Mouse (Mus musculus) MEL (cell line): ENCODE results near the gene Vps39. TPM values are rescaled to one million over a fixed set of nuclear protein-coding genes. Genes with fewer than 3 reads are reported as not detected.

ENCODE experiments used
- DNase-seq: peaks from one replicate; pipeline ENCODE4 v3.0.0; 2011; ENCODE audit warnings: low read depth, low spot score
- H3K27ac ChIP-seq: 2 replicates; pipeline ENCODE4 v1.5.1; 2012; ENCODE audit warnings: low read depth, mild to moderate bottlenecking, control low read depth, low read length, moderate library complexity; ENCODE audit not compliant: control insufficient read depth
- H3K27me3 ChIP-seq, 2 experiments: fragments of 150-350 bp in 1 of 2; sonication (generic) in 1 of 2; 2 replicates each; pipeline ENCODE4 v1.6.1; 2012; ENCODE audit warnings: low read length in 2 of 2, mild to moderate bottlenecking in 2 of 2, improper control_type of control experiment in 1 of 2, moderate library complexity in 1 of 2; ENCODE audit not compliant: insufficient read depth in 2 of 2, control insufficient read depth in 1 of 2
- H3K36me3 ChIP-seq, 2 experiments: 2 replicates each; pipeline ENCODE4 v1.6.1; 2012 to 2014; ENCODE audit warnings: low read length in 2 of 2, improper control_type of control experiment in 1 of 2, inconsistent platforms in 1 of 2, mild to moderate bottlenecking in 1 of 2; ENCODE audit not compliant: insufficient read depth in 2 of 2, control insufficient read depth in 1 of 2
- H3K4me1 ChIP-seq, 2 experiments: fragments of 150-350 bp in 1 of 2; sonication (generic) in 1 of 2; 2 replicates each; pipeline ENCODE4 v1.6.1; 2012; ENCODE audit warnings: low read length in 2 of 2, improper control_type of control experiment in 1 of 2, mild to moderate bottlenecking in 1 of 2; ENCODE audit not compliant: insufficient read depth in 2 of 2, control insufficient read depth in 1 of 2
- H3K4me3 ChIP-seq, 2 experiments: fragments of 150-350 bp in 1 of 2; sonication (generic) in 1 of 2; 2 replicates each; pipeline ENCODE4 v1.5.1; 2012; ENCODE audit warnings: low read depth in 2 of 2, low read length in 2 of 2, mild to moderate bottlenecking in 2 of 2, moderate library complexity in 2 of 2, control low read depth in 1 of 2, improper control_type of control experiment in 1 of 2; ENCODE audit not compliant: control insufficient read depth in 1 of 2, insufficient read depth in 1 of 2
- H3K79me2 ChIP-seq: 2 replicates; pipeline ENCODE4 v1.6.1; 2012; ENCODE audit warnings: mild to moderate bottlenecking, low read length, moderate library complexity; ENCODE audit not compliant: control insufficient read depth, poor library complexity, insufficient read depth
- H3K9ac ChIP-seq: 2 replicates; pipeline ENCODE4 v1.6.1; 2012; ENCODE audit warnings: low read depth, mild to moderate bottlenecking, control low read depth, low read length, moderate library complexity; ENCODE audit not compliant: control insufficient read depth, poor library complexity, severe bottlenecking
- H3K9me3 ChIP-seq: fragments of 150-350 bp; sonication (generic); replicated peaks from 2 replicates; pipeline ENCODE4 v1.6.1; 2012; ENCODE audit warnings: mild to moderate bottlenecking, low read length, improper control_type of control experiment, moderate library complexity; ENCODE audit not compliant: insufficient read depth
- BHLHE40 ChIP-seq: IDR thresholded peaks from 2 replicates; pipeline ENCODE4 v1.6.1; 2012; ENCODE audit warnings: low read depth, mild to moderate bottlenecking, inconsistent platforms, low read length, improper control_type of control experiment, borderline replicate concordance
- CHD1 ChIP-seq: IDR thresholded peaks from 2 replicates; pipeline ENCODE4 v1.6.1; 2012; ENCODE audit warnings: low read depth, mild to moderate bottlenecking, inconsistent platforms, low read length, improper control_type of control experiment
- CHD2 ChIP-seq: IDR thresholded peaks from 2 replicates; pipeline ENCODE4 v1.6.1; 2011; ENCODE audit warnings: low read length, improper control_type of control experiment
- ETS1 ChIP-seq: IDR thresholded peaks from 2 replicates; pipeline ENCODE4 v1.6.1; 2012; ENCODE audit warnings: low read depth, mild to moderate bottlenecking, inconsistent platforms, low read length, improper control_type of control experiment, moderate library complexity
- GABPA ChIP-seq: IDR thresholded peaks from 2 replicates; pipeline ENCODE4 v1.6.1; 2012; ENCODE audit warnings: low read depth, mild to moderate bottlenecking, inconsistent platforms, low read length, improper control_type of control experiment, moderate library complexity
- HCFC1 ChIP-seq: IDR thresholded peaks from 2 replicates; pipeline ENCODE4 v1.6.1; 2012; ENCODE audit warnings: low read depth, mild to moderate bottlenecking, inconsistent platforms, low read length, improper control_type of control experiment, moderate library complexity
- JUND ChIP-seq: IDR thresholded peaks from 2 replicates; pipeline ENCODE4 v1.6.1; 2011; ENCODE audit warnings: low read depth, mild to moderate bottlenecking, improper control_type of control experiment, low read length
- MAFK ChIP-seq: IDR thresholded peaks from 2 replicates; pipeline ENCODE4 v1.6.1; 2011; ENCODE audit warnings: low read depth, mild to moderate bottlenecking, low read length, improper control_type of control experiment, borderline replicate concordance
- MAX ChIP-seq: IDR thresholded peaks from 2 replicates; pipeline ENCODE4 v1.6.1; 2011; ENCODE audit warnings: low read length, improper control_type of control experiment
- MXI1 ChIP-seq: IDR thresholded peaks from 2 replicates; pipeline ENCODE4 v1.6.1; 2011; ENCODE audit warnings: mild to moderate bottlenecking, low read depth, low read length, improper control_type of control experiment
- MYB ChIP-seq: IDR thresholded peaks from 2 replicates; pipeline ENCODE4 v1.6.1; 2011; ENCODE audit warnings: mild to moderate bottlenecking, low read depth, low read length, improper control_type of control experiment
- NELFE ChIP-seq: IDR thresholded peaks from 2 replicates; pipeline ENCODE4 v1.6.1; 2011; ENCODE audit warnings: low read depth, low read length, improper control_type of control experiment
- NRF1 ChIP-seq: IDR thresholded peaks from 2 replicates; pipeline ENCODE4 v1.6.1; 2014; ENCODE audit warnings: low read depth, mild to moderate bottlenecking, inconsistent platforms, low read length, improper control_type of control experiment, moderate library complexity; ENCODE audit not compliant: poor library complexity, insufficient read depth, severe bottlenecking
- POLR2A ChIP-seq, 2 experiments: IDR thresholded peaks; 2 replicates each; pipeline ENCODE4 v1.6.1; 2011 to 2012; ENCODE audit warnings: low read length in 2 of 2, mild to moderate bottlenecking in 2 of 2, control low read depth in 1 of 2, improper control_type of control experiment in 1 of 2, low read depth in 1 of 2, moderate library complexity in 1 of 2; ENCODE audit not compliant: control insufficient read depth in 1 of 2, insufficient read depth in 1 of 2, poor library complexity in 1 of 2
- POLR2AphosphoS2 ChIP-seq: IDR thresholded peaks from 2 replicates; pipeline ENCODE4 v1.6.1; 2011; ENCODE audit warnings: low read length, improper control_type of control experiment
- POLR2AphosphoS5 ChIP-seq: IDR thresholded peaks from 2 replicates; pipeline ENCODE4 v1.6.1; 2012; ENCODE audit warnings: low read depth, borderline replicate concordance, mild to moderate bottlenecking, inconsistent platforms, low read length, moderate library complexity, mixed read lengths
- RCOR1 ChIP-seq: IDR thresholded peaks from 2 replicates; pipeline ENCODE4 v1.6.1; 2012; ENCODE audit warnings: low read depth, mild to moderate bottlenecking, inconsistent platforms, low read length, improper control_type of control experiment
- UBTF ChIP-seq: IDR thresholded peaks from 2 replicates; pipeline ENCODE4 v1.6.1; 2012; ENCODE audit warnings: low read depth, mild to moderate bottlenecking, inconsistent platforms, low read length, improper control_type of control experiment, moderate library complexity, borderline replicate concordance; ENCODE audit not compliant: insufficient read depth
- USF1 ChIP-seq: IDR thresholded peaks from 2 replicates; pipeline ENCODE4 v1.6.1; 2014; ENCODE audit warnings: low read depth, mild to moderate bottlenecking, inconsistent platforms, low read length, improper control_type of control experiment, moderate library complexity
- USF2 ChIP-seq, 2 experiments: IDR thresholded peaks; 2 replicates each; pipeline ENCODE4 v1.6.1; 2011 to 2012; ENCODE audit warnings: improper control_type of control experiment in 2 of 2, low read length in 2 of 2, borderline replicate concordance in 1 of 2, inconsistent platforms in 1 of 2, low read depth in 1 of 2, mild to moderate bottlenecking in 1 of 2; ENCODE audit not compliant: insufficient read depth in 1 of 2
- ZKSCAN1 ChIP-seq: IDR thresholded peaks from 2 replicates; pipeline ENCODE4 v1.6.1; 2012; ENCODE audit warnings: low read depth, mild to moderate bottlenecking, inconsistent platforms, low read length, improper control_type of control experiment, moderate library complexity
- ZMIZ1 ChIP-seq: IDR thresholded peaks from 2 replicates; pipeline ENCODE4 v1.6.1; 2012; ENCODE audit warnings: low read depth, mild to moderate bottlenecking, inconsistent platforms, low read length, improper control_type of control experiment, moderate library complexity
- polyA plus RNA-seq, 2 experiments: library from polyadenylated mRNA; stranded (reverse) in 1 of 2; unstranded in 1 of 2; fragments of >175 nt in 1 of 2; fragments of >200 nt in 1 of 2; gene quantifications; 2 replicates each; pipeline versions ENCODE4 v1.2.1 to v1.2.4; 2012; ENCODE audit warnings: low replicate concordance in 2 of 2, low read depth in 1 of 2; ENCODE audit not compliant: insufficient read length in 2 of 2, insufficient read depth in 1 of 2, missing spikeins in 1 of 2
- total RNA-seq: library from RNA; depleted of rRNA; stranded (reverse); fragments of 300-350 nt; gene quantifications from 2 replicates; pipeline ENCODE4 v1.2.3, GENCODE M21; 2012

Vps39 gene
- total and polyA plus RNA-seq, 3 experiments = 19.6 to 20.9 TPM; not detected in 1

DNA sequence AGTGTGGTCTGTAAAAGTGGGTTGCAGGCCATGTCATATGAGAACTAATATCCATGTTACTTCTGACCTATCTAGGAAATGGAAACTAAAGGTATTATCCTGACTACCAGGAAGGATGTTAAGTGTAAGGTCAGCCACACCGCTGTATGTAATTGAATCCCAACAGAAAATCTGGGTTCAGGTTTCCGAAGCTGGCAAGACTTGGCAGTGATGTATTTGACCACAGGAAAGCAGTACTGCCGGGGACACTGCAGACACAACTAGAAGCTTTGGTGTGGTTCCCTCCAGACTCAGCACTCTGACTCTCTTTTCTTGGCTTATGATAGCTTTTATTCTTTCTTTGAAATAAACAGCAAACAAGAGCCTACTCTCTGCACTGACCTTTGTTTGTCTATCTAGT lies 13.6 kb upstream of the Vps39 start:
- no peak for TF ChIP-seq JUND
- TF ChIP-seq POLR2A (IDR thresholded peaks at IDR 0.05; ENCODE audit: control insufficient read depth in 1 of 2, insufficient read depth in 1 of 2, low read depth in 1 of 2, low read length in 2 of 2, poor library complexity in 1 of 2) = no peak
- TF ChIP-seq BHLHE40 = no peak
- no peak for TF ChIP-seq USF1
- no peak for TF ChIP-seq MAX
- no peak for TF ChIP-seq CHD1
- no peak for TF ChIP-seq ETS1
- no peak for TF ChIP-seq HCFC1
- no peak overlapping the region for H3K4me3 ChIP-seq
- no peaks in the 10 kb centered on the region for H3K79me2 ChIP-seq
- no peak overlapping the region for H3K9ac ChIP-seq
- H3K27me3 ChIP-seq = no peaks in the 10 kb centered on the region
- DNase-seq = no peak
- H3K27ac ChIP-seq = no peak overlapping the region
- H3K9me3 ChIP-seq = no peaks in the 10 kb centered on the region
- no peaks in the 10 kb centered on the region for H3K4me1 ChIP-seq
- peaks cover 2 to 10% of the 10 kb centered on the region in 2 experiments; a peak in 2 of 4 replicates for H3K36me3 ChIP-seq

DNA sequence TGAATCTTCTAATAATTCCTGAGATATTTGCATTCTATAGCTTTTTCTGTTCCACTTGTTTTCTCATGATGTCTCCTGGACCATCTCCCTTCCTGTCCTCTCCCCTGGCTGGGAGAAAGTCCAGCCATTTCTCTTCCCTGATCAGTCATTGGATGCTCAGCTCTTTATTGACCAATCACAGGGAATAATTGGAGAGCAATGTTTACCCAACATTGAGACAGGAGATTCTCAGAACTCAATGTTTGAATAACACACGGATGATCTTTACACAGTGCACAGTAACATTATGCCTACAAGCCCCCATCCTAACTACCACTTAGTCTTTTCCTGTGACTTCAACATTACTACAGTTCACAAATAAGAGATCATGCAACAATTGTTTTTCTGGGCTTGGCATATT lies 7.5 kb upstream of the Vps39 start:
- no peaks in the 10 kb centered on the region for H3K9me3 ChIP-seq
- TF ChIP-seq MAX (no peak), POLR2AphosphoS2 (no peak), HCFC1 (no peak), POLR2AphosphoS5 (no peak), BHLHE40 (no peak), NRF1 (no peak), ZKSCAN1 (no peak), JUND (no peak), MXI1 (no peak)
- TF ChIP-seq, all 39 proteins: peak for 0
- Histone ChIP-seq H3K27me3 (no peaks in the 10 kb centered on the region), H3K79me2 (no peaks in the 10 kb centered on the region), H3K9ac (no peak overlapping the region), H3K27ac (no peak overlapping the region), H3K4me3 (no peak overlapping the region), H3K36me3 (peaks cover 0 to 17% of the 10 kb centered on the region in 2 experiments; a peak in 2 of 4 replicates), H3K4me1 (no peaks in the 10 kb centered on the region)
- no peak for DNase-seq

DNA sequence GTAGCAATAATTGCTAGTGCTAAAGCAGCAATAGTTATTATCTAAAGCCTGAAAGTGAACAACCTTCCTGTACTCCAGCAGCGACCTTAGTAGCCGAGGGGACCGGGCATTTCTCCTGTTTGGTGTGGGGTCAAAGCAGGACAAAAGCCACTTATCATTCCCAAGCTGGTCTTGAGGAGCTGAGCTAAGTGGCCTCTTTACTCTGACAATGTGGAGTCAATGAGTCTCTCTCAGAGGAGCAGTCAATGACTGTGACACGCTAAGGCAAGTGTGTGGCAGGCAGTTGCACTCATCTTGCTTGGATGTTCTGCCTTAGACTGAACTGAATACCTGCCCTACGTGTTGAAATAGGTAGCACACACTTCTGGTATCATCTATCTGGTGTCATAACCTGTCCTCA lies 1.6 kb downstream of the Vps39 start:
- Histone ChIP-seq H3K36me3 (peaks cover 6 to 25% of the 10 kb centered on the region in 2 experiments), H3K4me3 (no peak overlapping the region)

More for the DNA sequence above, 1.6 kb downstream of the Vps39 start:
- DNase-seq = no peak
- no peak overlapping the region for H3K27ac ChIP-seq
- TF ChIP-seq GABPA (no peak), RCOR1 (no peak), USF2 (IDR thresholded peaks at IDR 0.05; ENCODE audit: borderline replicate concordance in 1 of 2, insufficient read depth in 1 of 2, low read depth in 1 of 2, low read length in 2 of 2) (no peak), CHD2 (no peak), ZMIZ1 (no peak), NELFE (no peak), MAFK (no peak), POLR2AphosphoS5 (no peak), MYB (no peak), USF1 (no peak), UBTF (no peak)
- TF ChIP-seq, all 39 proteins: peak for 0
- Histone ChIP-seq H3K9ac (no peak overlapping the region), H3K9me3 (no peaks in the 10 kb centered on the region), H3K27me3 (no peaks in the 10 kb centered on the region), H3K79me2 (peaks cover 10% of the 10 kb centered on the region), H3K4me1 (peaks cover 9 to 19% of the 10 kb centered on the region in 2 experiments)
